Mouse (Mus musculus): ENCODE data around the gene Emp3.
A peak's percentile ranks its signal among the peaks of the same experiment; 100 is the strongest.
"Not testable (repeated sequence)": the region's sequence is repeated elsewhere in the genome, so short reads cannot be mapped to it uniquely, and the experiment has no call there.

Gene Emp3

DNA sequence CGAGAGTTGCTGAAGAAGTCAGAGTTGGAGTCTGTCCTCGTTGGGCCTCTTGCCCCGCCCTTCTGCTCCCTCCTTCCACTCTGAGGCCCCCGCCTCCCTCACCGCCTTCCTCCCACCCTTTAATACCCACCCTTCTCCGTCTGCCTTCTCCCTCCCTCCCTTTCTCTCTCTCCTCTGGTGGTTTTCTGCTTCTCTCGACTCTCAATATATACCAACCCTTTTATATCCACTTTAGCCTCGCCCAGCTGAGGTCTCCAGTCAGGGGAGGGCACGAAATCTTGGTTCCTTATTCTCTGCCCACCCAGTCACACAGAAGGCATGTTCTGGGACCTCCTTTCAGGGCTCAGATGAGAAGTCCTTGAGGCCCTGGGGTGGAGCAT, at the start of gene Emp3:
Gene Emp3 (minus strand): TSS at position 163 of the 380 bp plus-strand sequence.
- no peak for DNase-seq

DNA sequence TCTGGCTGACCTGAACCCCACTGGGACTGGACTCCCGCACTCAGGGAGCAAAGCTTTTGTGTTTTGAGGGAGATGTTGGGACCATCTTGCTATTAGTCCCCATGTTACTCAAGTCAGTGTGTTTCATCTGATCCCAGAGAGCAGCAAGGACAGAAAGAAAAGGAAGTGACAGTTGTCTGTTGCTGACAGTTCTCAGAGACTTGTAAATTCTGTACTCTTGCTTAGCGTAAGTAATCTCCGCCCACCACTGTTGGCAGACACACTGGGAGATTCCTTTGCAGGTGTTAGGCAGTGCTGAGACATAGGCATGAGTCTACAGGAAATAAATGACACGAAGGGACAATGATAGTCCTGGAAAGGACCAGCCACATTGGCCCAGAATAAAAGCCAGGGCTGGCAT, 35.4 kb upstream of the Emp3 start:
- no peak for DNase-seq

DNA sequence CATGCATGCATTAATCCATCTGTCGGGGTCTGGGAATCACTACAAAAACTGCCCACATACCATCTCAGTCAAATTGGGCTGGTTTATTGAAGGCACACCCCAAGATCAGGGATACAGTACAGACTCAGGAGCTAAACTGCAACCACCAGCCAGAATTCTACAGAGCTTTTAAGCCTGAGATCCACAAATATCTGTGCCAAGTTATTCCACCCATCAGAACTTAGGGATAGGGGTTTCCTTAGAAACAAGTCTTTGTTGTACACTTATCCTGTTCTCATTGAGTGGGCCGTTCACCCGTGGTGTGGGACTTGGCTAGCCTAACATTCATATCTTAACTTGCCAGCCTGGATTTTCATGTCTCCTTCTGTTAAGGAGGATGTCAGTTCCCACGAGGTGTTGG, 27.9 kb upstream of the Emp3 start:
- no peak for DNase-seq

DNA sequence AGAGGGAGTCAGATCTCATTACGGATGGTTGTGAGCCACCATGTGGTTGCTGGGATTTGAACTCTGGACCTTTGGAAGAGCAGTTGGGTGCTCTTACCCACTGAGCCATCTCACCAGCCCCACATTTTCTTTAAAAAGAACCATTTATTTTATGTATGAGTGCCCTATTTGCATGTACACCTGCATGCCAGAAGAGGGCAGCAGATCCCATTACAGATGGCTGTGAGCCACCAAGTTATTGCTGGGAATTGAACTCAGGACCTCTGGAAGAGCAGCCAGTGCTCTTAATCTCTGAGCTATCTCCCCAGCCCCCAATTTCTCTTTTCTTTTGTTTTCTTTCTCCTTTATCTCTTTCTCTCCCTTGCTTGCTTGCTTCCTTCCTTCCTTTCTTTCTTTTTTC, 22.1 kb upstream of the Emp3 start:
- not testable (repeated sequence) for DNase-seq

DNA sequence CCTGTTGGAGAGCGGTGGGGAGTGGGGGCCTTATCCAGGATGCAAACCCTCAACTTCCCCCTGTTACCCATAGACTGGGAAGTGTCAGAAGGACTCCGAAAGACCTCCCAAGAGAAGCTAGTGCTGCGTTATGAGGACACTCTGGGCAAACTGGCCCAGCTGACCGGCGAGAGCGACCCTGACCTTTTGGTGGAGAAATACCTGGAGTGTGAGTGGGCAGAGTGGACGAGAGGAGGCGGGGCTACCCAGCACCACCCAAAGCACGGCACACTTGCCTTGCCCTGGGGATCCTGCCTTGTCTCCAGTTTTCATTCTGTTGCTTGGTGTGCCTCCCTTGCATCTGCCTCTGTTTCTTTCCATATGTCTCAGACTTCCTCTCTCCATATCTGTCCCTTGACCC, 20.8 kb upstream of the Emp3 start:
- DNase-seq = no peak

DNA sequence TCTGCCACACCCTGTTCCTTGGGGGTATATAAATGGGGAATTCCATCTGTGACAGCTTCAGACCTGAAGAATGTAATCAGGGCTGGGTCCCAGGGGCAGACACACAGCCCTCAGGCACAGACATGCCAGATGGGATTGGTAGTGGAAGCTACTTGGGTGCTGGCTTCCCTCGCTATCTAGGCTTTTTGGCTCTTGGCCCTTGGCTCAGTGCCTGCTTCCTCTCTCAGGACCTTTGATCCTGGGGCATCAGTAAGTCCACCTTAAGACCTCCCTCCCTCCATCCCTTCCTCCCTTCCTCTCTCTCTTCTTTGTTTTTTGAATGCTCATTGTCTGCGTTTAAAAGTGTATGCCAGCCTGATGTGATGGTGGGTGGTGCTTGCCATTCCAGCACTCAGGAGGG, 18.6 kb upstream of the Emp3 start:
- DNase-seq = no peak

DNA sequence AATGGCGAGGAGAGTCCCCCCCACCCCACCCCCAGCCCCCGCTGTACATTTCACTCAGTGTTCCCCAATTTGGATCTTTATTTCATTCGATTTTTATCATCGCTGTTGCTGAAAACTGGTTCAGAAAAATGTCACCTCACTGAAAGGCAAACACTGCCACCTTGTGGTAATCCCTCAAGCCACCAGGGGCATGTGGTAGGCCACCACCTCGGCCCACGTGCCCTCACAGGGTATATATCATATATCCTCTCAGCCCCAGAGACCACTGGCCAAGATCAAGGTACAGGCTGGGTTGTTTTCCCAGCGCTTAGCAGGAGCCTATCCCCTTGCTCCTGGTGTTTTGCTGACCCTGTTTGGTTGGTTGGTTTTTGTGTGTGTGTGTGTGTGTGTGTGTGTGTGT, 13.9 kb upstream of the Emp3 start:
- DNase-seq = peak; percentile 44

DNA sequence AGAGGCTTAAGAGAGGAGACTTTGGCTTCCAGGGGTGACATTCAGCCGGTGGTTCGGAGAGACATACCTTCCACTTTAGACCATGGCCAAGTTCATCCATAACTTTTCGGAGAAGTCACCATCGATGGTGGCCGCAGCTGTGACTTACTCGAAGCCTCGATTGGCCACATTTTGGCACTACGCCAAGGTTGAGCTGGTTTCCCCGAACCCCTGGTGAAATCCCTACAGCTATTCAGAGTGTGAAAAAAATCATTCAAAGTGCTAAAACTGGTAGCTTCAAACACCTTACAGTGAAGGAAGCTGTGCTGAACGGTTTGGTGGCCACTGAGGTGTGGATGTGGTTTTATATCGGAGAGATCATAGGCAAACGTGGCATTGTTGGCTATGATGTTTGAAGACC, 12.6 kb upstream of the Emp3 start:
- not testable (repeated sequence) for DNase-seq

DNA sequence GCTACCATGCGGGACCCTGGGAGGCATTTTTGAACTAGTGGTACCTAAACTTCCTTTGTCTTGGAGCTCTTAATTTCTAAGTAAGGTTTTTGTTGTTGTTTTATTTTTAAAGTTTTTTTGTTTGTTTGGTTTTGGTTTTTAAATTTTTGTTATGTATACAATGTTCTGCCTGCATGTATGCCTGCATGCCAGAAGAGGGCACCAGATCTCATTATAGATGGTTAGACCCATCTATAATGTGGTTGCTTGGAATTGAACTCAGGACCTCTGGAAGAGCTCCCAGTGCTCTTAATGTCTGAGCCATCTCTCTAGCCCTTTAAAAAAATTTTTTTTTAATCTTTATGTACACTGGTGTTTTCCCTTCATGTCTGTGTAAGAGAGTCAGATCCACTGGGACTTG, 8.5 kb upstream of the Emp3 start:
- no peak for DNase-seq

DNA sequence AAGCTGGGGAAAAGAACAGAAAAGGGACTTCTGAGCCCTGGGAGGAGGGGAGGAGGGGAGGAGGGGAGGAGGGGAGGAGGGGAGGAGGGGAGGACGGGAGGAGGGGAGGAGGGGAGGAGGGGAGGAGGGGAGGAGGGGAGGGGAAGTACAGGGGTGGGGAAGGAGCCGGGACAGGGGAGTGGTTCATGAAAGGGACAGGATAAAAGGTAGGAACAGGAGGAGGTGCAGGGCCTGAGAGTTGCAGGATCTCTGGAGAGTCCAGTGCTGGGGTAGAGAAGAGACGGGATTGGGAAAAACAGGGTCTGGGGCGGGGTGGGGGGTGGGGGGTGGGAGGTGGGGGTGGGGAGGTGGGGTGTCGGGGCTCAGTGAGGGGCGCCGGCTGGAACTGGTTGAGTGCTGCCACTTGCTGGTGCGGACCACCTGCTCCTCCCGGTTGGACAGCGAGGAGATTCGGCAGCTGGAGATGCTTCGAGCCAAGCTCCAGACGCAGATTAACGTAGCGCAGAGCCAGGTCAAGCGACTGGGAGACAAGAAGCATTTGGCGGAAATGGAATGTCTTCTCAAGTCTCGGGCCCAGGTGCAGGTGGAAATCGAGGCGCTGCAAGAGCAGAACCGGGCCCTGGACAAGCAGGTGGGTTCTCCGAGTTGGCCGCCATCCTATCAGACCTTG, 7.6 kb upstream of the Emp3 start:
- no peak for DNase-seq

DNA sequence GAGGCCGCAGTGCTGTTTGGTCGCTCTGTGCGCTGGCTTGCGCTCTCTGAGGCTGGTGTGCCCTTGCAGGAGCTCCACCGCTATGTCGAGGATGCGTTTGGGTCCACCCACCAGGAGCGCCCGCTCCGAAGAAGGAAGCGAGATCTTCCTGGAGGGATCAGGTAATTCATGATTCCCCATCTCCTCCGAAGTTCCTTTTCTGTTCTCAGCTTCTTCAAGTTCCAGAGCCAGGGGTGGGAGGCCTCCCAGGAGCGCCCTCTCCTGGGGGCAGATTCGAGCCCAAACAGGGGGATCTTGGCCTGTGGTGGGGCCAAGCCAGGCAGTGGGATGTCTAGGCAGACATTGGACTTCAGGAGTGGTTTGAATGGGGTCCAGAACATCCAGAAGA, 3.2 kb upstream of the Emp3 start:
- no peak for DNase-seq

DNA sequence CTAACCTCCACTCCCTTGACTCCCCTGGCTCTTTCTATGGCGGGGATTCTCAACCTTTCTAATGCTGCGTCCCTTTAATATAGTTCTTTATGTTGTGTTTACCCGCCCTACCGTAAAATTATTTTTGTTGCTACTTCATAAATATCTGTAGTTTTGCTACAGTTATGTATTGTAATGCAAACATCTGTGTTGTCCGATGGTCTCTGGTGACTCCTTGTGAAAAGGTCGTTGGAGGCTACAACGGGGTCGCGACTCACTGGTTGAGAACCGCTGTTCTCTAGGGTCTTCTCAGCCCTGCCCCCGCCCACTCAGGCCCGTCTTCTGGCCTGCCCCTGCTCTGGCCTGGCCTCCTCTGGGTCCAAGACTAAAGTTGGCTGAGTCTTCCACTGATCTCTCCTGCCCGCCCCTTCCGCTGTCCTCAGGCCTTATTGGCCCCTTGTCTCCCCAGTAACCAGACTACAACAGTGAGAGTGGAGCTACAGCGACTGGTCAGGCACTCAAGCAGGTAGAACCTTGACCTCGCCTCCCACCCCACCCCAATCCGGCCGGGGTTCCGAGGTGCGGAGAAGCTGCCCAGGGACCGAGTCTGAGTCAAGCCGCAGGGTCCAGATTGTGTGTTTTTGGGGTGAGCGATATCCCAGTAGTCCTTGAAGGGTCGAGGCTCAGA, 2.7 kb upstream of the Emp3 start, which contains the start of gene Ccdc114:
Gene Ccdc114 (plus strand): TSS at position 311 of the 667 bp plus-strand sequence.
- no peak for DNase-seq

DNA sequence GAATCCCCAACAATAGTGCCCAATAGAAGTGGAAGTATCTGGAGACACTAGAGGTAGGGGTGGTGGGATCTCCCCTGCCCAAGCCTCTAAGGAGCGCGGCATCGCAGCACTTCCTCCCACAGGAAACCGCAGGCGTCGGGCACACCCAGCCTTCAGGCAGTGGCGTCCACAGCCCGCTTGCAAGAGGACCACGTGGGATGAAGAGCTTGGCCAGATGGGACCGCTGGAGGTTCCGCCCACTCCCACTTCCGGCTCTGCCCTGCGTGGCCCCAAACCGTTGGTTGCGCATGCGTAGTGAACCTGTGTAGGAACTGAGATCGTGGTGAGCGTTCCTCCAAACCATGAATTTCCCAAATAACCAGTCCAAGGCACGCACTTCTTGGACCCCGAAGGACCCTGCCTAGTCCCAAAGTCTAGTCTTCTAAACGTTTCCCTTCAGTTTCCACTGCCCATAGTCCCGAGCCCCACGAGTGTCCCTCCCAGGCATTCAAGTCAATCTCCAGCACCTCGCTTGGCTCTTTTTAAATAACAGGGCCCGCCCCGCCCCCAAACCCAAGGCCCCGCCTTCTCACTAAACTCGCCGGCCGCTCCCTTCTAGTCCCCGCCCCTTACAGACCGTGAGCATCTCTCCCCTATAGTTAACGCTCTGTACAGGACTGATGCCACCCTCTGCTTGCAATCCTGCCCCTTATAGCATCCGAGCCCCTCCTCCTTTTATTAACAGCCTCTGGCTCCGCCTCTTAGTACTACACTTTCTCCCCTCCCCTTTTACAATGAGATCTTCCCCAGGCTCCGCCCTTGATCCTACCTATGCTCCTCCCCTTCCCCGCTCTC, 1.9 kb upstream of the Emp3 start:
- DNase-seq = peak; percentile 95

DNA sequence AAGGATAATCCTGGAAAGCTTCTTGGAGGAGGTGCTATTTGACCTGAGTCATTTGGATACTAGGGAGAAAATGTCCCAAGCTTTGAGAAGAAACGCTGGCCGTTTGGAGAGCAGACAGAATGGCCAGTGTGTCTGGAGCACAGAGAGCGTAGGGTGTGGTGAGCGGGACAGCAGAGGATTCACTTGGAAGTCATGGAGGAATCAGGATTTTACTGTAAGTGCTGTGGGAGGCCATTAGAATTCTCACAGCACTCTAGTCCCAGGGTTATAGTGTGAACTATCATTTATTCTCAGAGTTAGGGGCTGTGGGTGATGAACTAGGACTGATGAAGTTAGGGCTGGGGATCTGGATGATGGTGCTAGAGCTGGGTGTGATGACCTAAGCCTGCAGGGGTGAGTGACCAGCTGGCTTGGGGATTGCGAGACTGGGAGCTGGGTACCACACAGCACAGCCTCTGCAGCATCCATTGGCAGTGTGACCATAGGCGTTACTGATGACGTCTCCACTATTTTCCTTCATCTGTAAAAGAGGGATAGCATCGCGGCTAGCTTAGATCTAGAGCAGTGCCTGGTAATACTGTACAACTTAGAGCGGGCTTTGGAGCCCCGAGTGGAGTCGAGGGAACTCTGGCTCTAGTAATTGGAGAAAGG, 871 bp upstream of the Emp3 start:
- DNase-seq = no peak

DNA sequence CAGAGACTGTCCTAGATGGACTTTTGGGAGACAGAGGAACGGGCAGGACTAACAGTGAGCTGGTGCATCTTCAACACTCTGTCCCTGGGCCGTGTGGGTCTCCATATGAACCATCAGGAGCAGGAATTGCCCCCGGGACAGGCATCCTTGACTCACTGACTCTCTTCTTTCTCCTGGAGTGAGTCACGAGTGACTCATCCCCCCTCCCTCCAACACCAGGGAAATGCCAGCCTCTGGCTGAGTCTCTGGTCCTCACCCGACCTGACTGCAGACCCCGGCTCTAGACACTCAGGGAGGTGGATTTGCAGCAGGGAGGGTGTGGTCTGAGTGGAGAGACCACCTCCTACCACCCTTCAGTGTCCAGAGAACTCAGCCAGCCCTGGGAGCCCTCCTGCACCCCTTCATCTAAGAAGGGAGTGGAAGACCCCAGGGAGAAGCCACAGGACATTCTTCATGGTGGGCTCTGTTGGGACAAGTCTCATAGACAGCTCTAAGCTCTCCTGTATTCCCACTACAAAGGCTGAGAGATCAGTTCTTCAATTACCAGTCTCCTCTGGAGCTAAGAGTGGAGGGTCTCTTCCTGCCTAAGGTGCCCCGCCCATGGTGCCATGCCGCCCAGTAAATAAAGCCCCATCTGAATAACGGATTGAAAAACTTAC, 492 bp downstream of the Emp3 start:
- peak; percentile 54 for DNase-seq

DNA sequence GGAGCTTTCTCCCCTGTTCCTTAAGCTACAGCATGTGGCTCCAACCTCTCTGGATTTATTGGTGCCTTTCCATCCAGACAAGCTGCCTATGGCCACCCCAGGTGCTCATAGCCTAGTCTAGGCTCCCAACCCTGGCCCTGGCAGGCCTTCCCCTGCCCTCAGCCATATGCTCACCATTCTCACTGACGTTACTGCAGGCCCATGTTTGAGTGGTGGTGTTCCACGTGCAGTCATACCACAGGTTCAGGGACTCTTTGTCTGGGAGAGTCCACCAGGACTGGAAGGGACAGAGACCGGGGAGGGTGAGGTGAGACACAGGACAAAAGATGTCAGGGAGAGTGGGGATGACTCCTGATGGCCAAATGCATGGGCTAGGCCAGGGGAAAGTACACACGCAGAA, 1.4 kb downstream of the Emp3 start:
- no peak for DNase-seq

DNA sequence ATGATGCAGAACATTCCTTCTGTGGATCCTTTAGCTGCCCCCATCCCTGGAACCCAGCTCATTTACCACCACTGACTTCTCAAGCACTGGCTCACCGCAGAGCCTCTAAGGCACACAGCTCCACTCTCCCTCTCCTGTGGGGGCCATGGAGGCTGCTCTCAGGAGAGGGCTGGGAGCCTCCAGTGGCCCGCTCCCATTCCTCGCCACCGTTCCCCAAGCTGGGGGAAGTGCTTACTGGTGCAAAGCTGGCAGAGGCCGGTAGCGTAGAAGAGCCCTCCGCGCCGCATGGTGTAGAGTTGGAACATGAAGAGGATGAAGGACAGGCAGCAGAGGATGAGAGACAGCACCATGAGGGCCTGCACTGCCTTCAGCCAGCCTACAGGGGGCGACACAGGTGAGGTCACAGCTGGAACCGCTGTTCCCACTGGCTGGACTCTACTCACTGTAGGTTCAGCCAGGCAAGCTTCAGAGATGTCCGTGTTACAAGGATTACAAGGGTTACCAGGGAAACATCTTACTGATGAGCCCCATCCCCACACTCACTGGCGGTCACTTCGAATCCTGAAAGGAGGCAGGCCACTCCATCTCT, 2.0 kb downstream of the Emp3 start:
- no peak for DNase-seq

DNA sequence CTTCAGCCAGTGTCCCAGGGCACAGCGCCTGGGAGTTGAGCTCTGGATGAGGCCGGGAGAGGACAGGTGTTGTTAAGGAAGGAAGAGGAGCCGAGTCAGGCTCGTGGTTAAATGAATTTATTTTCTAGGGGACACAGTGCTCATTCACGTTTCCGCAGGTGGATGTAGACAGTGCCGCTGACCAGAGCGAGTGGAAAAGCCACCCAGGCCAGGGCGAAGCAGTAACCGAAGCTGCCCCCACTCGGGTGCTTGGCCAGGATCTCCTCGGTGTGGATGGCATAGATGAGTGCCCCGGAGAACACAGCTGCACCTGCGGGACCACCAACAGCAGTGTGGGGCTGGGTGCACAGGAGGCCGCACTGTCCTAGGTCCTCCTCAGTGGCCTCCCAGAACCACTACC, 3.3 kb downstream of the Emp3 start:
- no peak for DNase-seq

DNA sequence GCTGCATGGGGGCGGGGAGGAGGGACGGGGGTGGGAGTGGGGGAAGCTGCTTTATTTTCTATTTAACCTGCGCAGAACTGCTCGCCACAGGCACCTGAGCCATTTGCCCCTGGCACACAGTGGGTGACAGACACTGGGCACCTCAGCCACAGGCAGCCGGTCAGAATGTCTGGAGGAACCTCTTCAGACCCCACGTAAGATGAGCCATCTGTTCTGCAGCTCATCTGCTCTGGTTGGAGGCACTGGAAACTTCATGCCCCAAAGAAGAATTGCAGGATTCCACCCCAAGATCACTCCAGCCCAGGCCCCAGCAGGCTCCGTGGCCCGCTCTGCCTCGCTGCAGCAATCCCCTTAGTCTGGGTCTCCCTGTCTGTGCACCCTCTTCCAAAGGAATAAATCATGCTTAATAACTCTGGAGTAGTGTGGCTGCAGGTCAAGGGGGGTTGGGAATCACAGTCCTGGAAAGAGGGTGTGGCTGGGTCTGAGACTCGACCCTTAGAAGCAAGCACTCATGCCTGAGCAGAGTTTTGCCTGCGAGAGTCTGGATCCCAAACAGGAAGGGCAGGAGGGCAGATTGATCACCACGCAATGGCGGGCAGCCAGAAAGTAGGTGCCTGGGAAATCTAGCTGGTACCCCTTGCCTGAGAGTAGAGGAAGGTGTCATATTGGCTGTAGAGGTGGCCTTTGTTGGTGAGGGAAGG, 4.0 kb downstream of the Emp3 start:
- no peak for DNase-seq

DNA sequence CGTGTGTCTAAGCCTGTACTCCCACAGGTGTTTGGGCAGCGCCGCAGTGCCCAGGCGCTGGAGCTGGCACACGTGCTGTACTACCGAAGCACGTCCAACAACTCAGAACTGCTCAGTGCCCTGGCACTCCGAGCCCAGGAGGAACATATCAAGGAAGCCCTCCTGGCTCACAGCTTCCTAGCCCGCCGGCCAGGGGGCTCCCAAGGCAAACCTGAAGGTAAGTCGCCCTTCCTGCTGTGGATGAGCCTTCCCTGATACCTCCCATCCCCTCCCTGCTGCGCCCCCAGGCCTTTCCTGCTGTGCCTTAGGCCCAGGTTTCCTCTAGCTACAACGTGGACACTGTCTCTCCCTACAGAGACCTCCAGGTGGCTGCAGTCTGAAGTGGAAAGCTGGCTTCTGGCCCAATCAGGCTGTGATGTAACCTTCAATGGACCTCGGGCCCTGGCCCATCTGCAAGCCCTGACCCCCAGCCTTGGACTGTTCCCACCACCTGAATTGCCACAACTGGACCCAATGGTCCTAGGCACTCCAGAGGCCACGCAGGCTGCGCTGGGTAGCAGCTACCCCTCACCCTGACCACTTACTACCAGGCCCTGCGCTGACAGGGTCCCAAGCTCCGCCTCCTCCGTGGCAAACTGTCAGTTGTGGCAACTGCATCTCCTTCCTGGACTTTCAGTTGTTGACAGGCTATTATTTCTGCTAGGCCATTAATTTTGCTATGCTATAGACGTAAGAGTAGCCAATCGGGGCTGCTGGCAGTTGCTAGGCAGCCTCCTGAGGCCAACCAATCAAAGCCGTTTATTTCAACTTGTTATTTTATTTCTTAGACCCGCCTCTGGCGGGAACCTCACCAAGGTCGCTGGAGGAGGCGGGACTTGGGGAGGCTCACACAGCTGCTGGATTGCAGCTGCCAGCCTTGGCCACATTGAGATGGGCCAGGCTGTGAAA, 4.9 kb downstream of the Emp3 start:
- peak; percentile 85 for DNase-seq

DNA sequence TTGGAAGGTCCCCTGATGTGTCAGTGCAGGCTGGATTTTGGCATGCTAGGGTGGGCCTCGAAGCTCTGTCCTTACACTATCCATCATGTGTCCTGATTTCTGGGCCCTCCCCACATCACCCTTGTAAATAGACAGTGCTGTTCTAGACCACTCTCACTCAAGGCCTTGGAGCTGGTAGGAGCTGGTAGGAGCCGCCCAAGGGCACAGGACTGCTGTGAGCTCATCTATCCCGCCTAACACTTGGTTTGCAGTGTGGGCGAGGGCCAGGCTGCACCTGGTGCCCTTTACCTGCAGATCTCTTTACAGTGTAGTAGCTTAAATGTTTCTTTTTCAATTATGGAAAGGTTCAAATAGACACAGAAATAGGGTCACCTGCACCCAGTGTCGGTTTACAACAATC, 6.2 kb downstream of the Emp3 start:
- DNase-seq = no peak
